Mouse (Mus musculus) heart, embryonic 16.5 days (tissue): Measurements from ENCODE around the gene Slit3. TPM values are rescaled to one million over a fixed set of nuclear protein-coding genes. Genes with fewer than 3 reads are reported as not detected.
A peak's percentile ranks its signal among the peaks of the same experiment; 100 is the strongest.

Experiments
- ATAC-seq: fragments of 200-750 bp; cut with Nextera tagmentation; replicated peaks from 2 replicates; pipeline ENCODE4 v1.8.0; 2017; ENCODE audit warnings: moderate number of reproducible peaks; ENCODE audit not compliant: insufficient read depth, low FRiP score; ENCODE audit errors: extremely low read depth
- H3K27ac ChIP-seq: fragments of 300-500 bp; sonication (generic); 2 replicates; pipeline ENCODE4 v1.5.1; 2014; ENCODE audit warnings: mild to moderate bottlenecking, low read length, control low read depth, moderate library complexity
- H3K27me3 ChIP-seq: fragments of 300-500 bp; sonication (generic); 2 replicates; pipeline ENCODE4 v1.6.1; 2014; ENCODE audit warnings: low read length, mixed read lengths; ENCODE audit not compliant: control insufficient read depth, insufficient read depth
- H3K36me3 ChIP-seq: fragments of 300-500 bp; sonication (generic); 2 replicates; pipeline ENCODE4 v1.6.1; 2014; ENCODE audit not compliant: control insufficient read depth, insufficient read depth
- H3K4me1 ChIP-seq: fragments of 300-500 bp; sonication (generic); 2 replicates; pipeline ENCODE4 v1.6.1; 2014; ENCODE audit warnings: low read length, mixed read lengths; ENCODE audit not compliant: control insufficient read depth, insufficient read depth
- H3K4me2 ChIP-seq: fragments of 300-500 bp; sonication (generic); 2 replicates; pipeline ENCODE4 v1.6.1; 2014; ENCODE audit warnings: low read depth, mild to moderate bottlenecking, control low read depth, low read length
- H3K4me3 ChIP-seq: fragments of 300-500 bp; sonication (generic); 2 replicates; pipeline ENCODE4 v1.5.1; 2014; ENCODE audit warnings: mild to moderate bottlenecking, control low read depth, low read length
- H3K9ac ChIP-seq: fragments of 300-500 bp; sonication (generic); 2 replicates; pipeline ENCODE4 v1.6.1; 2014; ENCODE audit warnings: low read length, control low read depth
- H3K9me3 ChIP-seq: fragments of 300-500 bp; sonication (generic); replicated peaks from 2 replicates; pipeline ENCODE4 v1.6.1; 2016; ENCODE audit warnings: low read length; ENCODE audit not compliant: control insufficient read depth
- WGBS: fragments of 180-500 bp; shearing (Covaris S2); extraction: QIAGEN DNeasy Blood & Tissue Kit; methylation state at CpG from one replicate; pipeline ENCODE4 v1.1.7; 2014; 5-methylcytosine and 5-hydroxymethylcytosine counted together
- polyA plus RNA-seq: library from polyadenylated mRNA; unstranded; fragments of >200 nt; fragmentation: Nextera tagmentation; extraction: Ambion mirVana; gene quantifications from 2 replicates; pipeline ENCODE4 v1.2.1, GENCODE M21; 2015

Gene Slit3
- polyA plus RNA-seq, 1 experiment from 2014 or later, result 7.8 TPM

DNA sequence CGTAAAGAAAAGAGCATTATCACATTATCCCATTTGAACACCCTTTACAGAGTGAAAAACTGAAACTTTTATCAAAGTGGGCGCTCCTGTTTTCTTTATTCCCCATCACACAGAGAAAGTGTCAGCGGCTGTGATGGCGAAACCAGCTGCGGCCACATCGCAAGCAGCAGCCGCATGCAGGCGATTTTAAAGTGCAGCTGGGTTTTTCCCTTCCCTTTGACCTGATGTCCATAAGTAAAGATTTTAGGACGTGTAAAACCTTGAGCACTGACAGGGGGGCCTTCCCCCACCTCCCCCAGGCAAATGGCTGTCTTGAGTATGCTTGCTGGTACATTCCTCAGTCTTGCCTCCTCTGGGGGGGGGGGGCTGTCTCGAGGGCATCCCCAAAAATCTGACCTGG, 266.8 kb downstream of the Slit3 start:
- no peaks in the 10 kb centered on the region for H3K4me1 ChIP-seq
- WGBS, result 77% methylated on average over 10 of the region's 10 CpGs

DNA sequence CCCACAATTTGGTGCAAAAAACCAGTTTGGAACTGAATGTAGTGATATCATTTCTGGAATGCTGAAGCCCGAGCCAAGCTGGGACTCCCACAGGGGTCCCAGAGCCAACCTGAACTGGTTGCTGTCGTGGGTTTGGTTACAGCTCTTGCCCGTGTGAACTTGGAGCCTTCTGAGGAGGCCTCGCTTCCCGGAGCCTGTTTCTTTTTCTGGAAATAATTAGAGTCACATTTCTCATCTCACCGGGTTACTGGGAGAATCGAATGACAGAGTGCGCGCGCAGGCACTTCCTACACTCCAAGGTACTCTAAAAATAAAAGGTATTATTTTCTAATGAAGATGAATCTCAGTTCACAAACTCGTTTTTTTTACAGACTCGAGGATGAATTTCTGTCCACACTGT, 267.4 kb downstream of the Slit3 start:
- Histone ChIP-seq H3K27ac (no peak overlapping the region), H3K4me3 (no peak overlapping the region), H3K36me3 (no peaks in the 10 kb centered on the region), H3K9ac (no peak overlapping the region), H3K27me3 (no peaks in the 10 kb centered on the region; the same call in 1 of the 2 replicates), H3K4me2 (no peak overlapping the region), H3K9me3 (no peaks in the 10 kb centered on the region), H3K4me1 (peaks cover 1% of the 10 kb centered on the region; the same call in 1 of the 2 replicates)
- 50% methylated on average over 12 of the region's 12 CpGs for WGBS
- ATAC-seq, result no peak

More for the DNA sequence above, 266.8 kb downstream of the Slit3 start:
- H3K27ac ChIP-seq, result no peak overlapping the region
- no peaks in the 10 kb centered on the region for H3K36me3 ChIP-seq
- no peaks in the 10 kb centered on the region for H3K9me3 ChIP-seq
- no peak overlapping the region for H3K9ac ChIP-seq
- H3K27me3 ChIP-seq, result no peaks in the 10 kb centered on the region; the same call in 1 of the 2 replicates
- no peak overlapping the region for H3K4me2 ChIP-seq
- no peak overlapping the region for H3K4me3 ChIP-seq
- no peak for ATAC-seq

DNA sequence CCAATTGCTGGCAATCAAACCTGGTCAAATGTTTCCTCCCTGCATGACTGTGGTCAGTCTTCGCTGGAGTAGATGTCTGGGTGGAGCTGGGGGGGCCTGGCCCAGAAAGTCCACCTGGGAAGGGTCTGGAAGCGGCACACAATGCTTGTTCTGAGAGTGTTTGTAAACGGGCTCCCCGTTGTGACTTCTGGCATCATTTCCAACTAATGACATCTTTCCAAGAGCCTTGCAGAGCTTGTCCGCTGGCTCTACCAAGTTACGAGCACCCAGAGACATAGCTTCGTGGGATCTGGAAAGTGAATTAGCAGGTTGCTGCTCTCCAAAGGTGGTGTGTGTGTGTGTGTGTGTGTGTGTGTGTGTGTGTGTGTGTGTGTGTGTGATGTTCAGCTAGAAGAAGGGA, 268.3 kb downstream of the Slit3 start:
- Histone ChIP-seq H3K9ac (no peak overlapping the region), H3K27ac (no peak overlapping the region), H3K9me3 (no peaks in the 10 kb centered on the region), H3K4me1 (peaks cover 10% of the 10 kb centered on the region), H3K4me3 (no peak overlapping the region), H3K27me3 (no peaks in the 10 kb centered on the region; the same call in 1 of the 2 replicates), H3K36me3 (no peaks in the 10 kb centered on the region), H3K4me2 (no peak overlapping the region)
- no peak for ATAC-seq
- 82% methylated on average over 7 of the region's 7 CpGs for WGBS

DNA sequence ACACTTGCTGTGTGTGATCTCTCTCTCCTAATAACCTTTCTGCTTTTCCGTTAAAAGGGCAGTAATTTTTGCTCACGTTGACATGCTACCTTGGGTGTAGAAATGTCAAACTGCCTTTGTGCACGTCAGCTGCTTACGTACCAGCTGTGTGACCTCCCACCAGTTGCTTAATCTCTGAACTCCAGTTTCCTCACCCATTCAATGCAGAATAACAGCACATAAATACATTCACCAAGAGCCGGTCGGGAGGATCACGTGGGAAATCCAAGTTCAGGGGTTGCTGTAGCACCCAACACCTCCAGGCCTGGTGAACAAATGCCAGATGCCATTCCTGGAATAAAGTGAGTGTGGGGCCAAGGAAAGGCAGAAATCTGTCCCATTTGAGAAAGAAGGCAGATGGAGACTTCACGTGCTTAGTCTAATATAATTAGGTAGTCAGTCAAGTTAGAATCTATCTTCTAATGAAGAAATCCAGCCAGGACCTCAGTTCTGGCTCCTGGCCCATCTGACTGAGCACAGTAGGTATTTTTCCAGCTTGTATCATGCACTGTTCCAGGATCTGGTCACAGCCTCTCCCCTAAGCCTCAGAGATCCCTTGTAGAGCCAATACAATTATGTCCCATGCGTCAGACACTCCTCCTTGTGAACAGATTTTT, 268.9 kb downstream of the Slit3 start:
- Histone ChIP-seq H3K4me1 (peaks cover 16% of the 10 kb centered on the region), H3K4me2 (no peak overlapping the region), H3K36me3 (no peaks in the 10 kb centered on the region), H3K9me3 (no peaks in the 10 kb centered on the region), H3K27me3 (no peaks in the 10 kb centered on the region; the same call in 1 of the 2 replicates), H3K9ac (no peak overlapping the region), H3K27ac (no peak overlapping the region), H3K4me3 (no peak overlapping the region)
- no peak for ATAC-seq
- WGBS, result 73% methylated on average over 9 of the region's 9 CpGs

DNA sequence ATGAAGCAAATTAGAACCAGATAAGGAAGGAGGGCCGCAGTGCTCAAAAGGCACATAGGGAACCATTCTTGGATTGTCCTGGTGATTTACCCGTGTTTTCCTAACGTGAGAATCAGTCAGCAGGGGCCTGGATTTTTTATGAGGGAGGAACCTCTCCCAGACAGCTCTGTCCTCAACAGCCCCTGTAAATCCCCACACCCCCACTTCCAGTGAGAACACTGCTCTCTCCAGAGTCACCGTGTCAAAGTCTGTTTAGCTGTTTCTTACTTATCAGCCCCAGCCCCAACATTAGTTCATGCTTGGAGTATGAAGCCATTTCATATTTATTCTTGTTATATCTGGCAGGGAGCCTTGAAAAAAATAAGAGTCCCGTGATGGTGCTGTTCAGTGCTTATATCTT, 272.8 kb downstream of the Slit3 start:
- ATAC-seq, result peak; percentile 51; the same call in 1 of the 2 replicates
- Histone ChIP-seq H3K4me2 (no peak overlapping the region), H3K27me3 (no peaks in the 10 kb centered on the region), H3K9ac (0 out of 2 replicates have a peak overlapping the region, but pooled peaks have one; percentile 21), H3K36me3 (no peaks in the 10 kb centered on the region), H3K4me1 (peaks cover 20% of the 10 kb centered on the region), H3K4me3 (no peak overlapping the region), H3K9me3 (no peaks in the 10 kb centered on the region), H3K27ac (peak overlapping the region; percentile 51; the same call in 1 of the 2 replicates)
- WGBS, result 39% methylated on average over 5 of the region's 5 CpGs

DNA sequence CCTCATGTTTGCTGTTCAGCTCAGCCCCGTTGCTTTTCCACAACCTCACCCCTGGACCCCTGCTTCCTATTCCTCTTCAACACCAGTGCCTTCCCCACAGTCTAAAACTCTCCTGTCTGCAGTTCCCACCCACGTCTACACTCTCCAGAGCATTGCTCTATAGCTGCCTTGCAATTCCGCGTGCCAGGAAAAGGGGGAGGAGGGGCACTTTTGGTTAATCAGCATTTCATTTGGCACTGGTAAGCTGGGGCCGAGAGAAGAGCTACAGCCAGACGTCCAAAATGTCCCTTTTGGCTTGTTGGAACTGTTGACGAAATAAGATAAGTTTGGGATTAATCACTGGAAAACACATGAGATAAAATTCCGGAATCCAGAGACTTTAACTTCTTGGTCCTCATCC, 274.4 kb downstream of the Slit3 start:
- peaks cover 20% of the 10 kb centered on the region for H3K4me1 ChIP-seq

DNA sequence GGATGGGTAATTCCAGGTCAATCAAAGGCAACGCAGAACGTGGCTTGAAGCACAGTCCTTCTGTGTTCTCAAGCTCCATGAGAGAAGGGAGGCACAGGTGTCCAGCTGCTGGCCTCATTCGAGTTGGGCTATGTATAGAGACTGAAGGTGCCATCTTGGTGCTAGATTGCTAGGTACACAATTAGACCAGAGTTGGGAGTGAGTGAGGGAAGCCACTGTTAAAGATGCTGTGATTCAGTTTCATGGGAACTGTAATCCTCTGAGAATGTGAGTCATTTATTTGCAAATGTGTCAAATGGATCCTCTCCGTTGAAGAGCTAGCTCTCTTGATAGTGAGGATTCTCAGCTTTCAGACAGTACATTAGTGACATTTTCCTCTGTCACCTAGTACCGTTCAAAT, 277.3 kb downstream of the Slit3 start:
- Histone ChIP-seq H3K4me3 (no peak overlapping the region), H3K4me2 (no peak overlapping the region), H3K9ac (no peak overlapping the region), H3K27me3 (no peaks in the 10 kb centered on the region), H3K36me3 (no peaks in the 10 kb centered on the region), H3K4me1 (peaks cover 20% of the 10 kb centered on the region), H3K27ac (no peak overlapping the region), H3K9me3 (no peaks in the 10 kb centered on the region)
- no peak for ATAC-seq
- WGBS, result 74% methylated on average over 5 of the region's 5 CpGs

More for the DNA sequence above, 274.4 kb downstream of the Slit3 start:
- peak overlapping the region; percentile 48 for H3K27ac ChIP-seq
- ATAC-seq, result peak; percentile 87
- WGBS, result 25% methylated on average over 8 of the region's 8 CpGs
- no peaks in the 10 kb centered on the region for H3K36me3 ChIP-seq
- H3K9ac ChIP-seq, result no peak overlapping the region
- H3K9me3 ChIP-seq, result no peaks in the 10 kb centered on the region
- no peaks in the 10 kb centered on the region for H3K27me3 ChIP-seq
- H3K4me3 ChIP-seq, result no peak overlapping the region
- no peak overlapping the region for H3K4me2 ChIP-seq

DNA sequence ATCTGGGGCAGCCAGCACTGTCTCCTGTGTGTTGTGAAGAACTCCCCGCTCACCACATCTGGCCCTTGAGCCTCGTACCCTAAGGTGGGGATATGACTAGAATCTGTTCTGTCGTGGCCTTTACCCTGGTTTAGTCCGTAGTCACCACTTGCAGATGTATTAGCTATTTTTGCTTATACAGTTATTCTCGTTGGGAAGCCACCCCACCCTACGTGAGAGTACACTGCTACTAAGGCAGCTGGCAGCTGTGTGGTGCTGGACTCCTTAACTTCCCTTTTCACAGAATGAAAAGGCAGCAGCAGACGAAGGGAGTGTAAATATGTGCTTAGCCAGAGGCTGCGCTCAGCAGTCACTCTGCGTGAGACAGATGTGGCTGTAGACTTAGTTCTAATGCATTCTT, 282.5 kb downstream of the Slit3 start:
- Histone ChIP-seq H3K27ac (no peak overlapping the region), H3K9me3 (no peaks in the 10 kb centered on the region), H3K4me2 (no peak overlapping the region), H3K4me3 (no peak overlapping the region), H3K36me3 (no peaks in the 10 kb centered on the region), H3K9ac (no peak overlapping the region), H3K27me3 (no peaks in the 10 kb centered on the region; the same call in 1 of the 2 replicates), H3K4me1 (peaks cover 7% of the 10 kb centered on the region)
- WGBS, result 81% methylated on average over 9 of the region's 9 CpGs
- no peak for ATAC-seq

DNA sequence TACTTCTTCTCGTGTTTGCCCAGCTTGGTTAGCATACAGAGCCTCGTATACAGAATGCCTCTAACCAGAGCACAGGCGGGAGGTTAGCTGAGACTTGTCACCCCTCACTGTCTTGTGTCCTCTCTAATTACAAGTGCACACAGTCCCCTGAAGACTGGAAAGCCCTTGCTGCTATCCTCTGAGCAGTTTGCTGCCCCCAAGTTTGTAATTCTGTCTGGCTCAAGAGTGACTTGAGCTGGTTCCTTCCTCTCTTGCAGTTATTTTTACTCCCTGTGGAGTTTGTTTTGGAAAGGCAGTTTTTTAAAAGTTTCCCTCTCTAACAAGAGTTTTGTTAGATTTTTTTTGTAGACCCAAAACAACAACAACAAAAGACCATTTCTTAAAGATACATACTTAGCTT, 285.0 kb downstream of the Slit3 start:
- Histone ChIP-seq H3K4me1 (peaks cover 7% of the 10 kb centered on the region), H3K27ac (no peak overlapping the region; the same call in 1 of the 2 replicates), H3K9me3 (no peaks in the 10 kb centered on the region), H3K4me2 (no peak overlapping the region), H3K36me3 (no peaks in the 10 kb centered on the region), H3K9ac (no peak overlapping the region), H3K4me3 (no peak overlapping the region), H3K27me3 (no peaks in the 10 kb centered on the region; the same call in 1 of the 2 replicates)
- no peak for ATAC-seq
- 47% methylated on average over 3 of the region's 3 CpGs for WGBS
